Mouse (Mus musculus) embryonic facial prominence, embryonic 13.5 days (tissue): ENCODE data around the gene Phldb2. TPM values are rescaled to one million over a fixed set of nuclear protein-coding genes. Genes with fewer than 3 reads are reported as not detected.

Experiments
- ATAC-seq: fragments of 200-750 bp; cut with Nextera tagmentation; 2 replicates; pipeline ENCODE4 v1.8.0; 2017; ENCODE audit warnings: low read depth; ENCODE audit not compliant: insufficient number of reproducible peaks, insufficient read depth, low FRiP score, low TSS enrichment
- H3K27ac ChIP-seq: fragments of 300-500 bp; sonication (generic); 2 replicates; pipeline ENCODE4 v1.5.1; 2015; ENCODE audit warnings: moderate library complexity, mild to moderate bottlenecking, inconsistent platforms
- H3K27me3 ChIP-seq: fragments of 300-500 bp; sonication (generic); 2 replicates; pipeline ENCODE4 v1.6.1; 2015; ENCODE audit warnings: mild to moderate bottlenecking, inconsistent platforms
- H3K36me3 ChIP-seq: fragments of 300-500 bp; sonication (generic); 2 replicates; pipeline ENCODE4 v1.6.1; 2015; ENCODE audit warnings: mild to moderate bottlenecking, inconsistent platforms
- H3K4me1 ChIP-seq: fragments of 300-500 bp; sonication (generic); 2 replicates; pipeline ENCODE4 v1.6.1; 2015; ENCODE audit warnings: inconsistent platforms
- H3K4me2 ChIP-seq: fragments of 300-500 bp; sonication (generic); 2 replicates; pipeline ENCODE4 v1.6.1; 2015; ENCODE audit warnings: moderate library complexity, mild to moderate bottlenecking, inconsistent platforms
- H3K4me3 ChIP-seq: fragments of 300-500 bp; sonication (generic); 2 replicates; pipeline ENCODE4 v1.5.1; 2015; ENCODE audit warnings: mild to moderate bottlenecking, inconsistent platforms
- H3K9ac ChIP-seq: fragments of 300-500 bp; sonication (generic); 2 replicates; pipeline ENCODE4 v1.6.1; 2015; ENCODE audit warnings: mild to moderate bottlenecking, inconsistent platforms
- H3K9me3 ChIP-seq: fragments of 300-500 bp; sonication (generic); 2 replicates; pipeline ENCODE4 v1.6.1; 2016; ENCODE audit warnings: inconsistent platforms
- WGBS: fragments of 180-500 bp; shearing (Covaris S2); methylation state at CpG from one replicate; pipeline ENCODE4 v1.1.7; 2015; ENCODE audit warnings: mixed read lengths; 5-methylcytosine and 5-hydroxymethylcytosine counted together
- polyA plus RNA-seq: library from polyadenylated mRNA; unstranded; fragments of >200 nt; fragmentation: Nextera tagmentation; extraction: Ambion mirVana; gene quantifications from 2 replicates; pipeline ENCODE4 v1.2.1, GENCODE M21; 2015

Gene Phldb2
- polyA plus RNA-seq, 1 experiment from 2014 or later = 55.0 TPM

DNA sequence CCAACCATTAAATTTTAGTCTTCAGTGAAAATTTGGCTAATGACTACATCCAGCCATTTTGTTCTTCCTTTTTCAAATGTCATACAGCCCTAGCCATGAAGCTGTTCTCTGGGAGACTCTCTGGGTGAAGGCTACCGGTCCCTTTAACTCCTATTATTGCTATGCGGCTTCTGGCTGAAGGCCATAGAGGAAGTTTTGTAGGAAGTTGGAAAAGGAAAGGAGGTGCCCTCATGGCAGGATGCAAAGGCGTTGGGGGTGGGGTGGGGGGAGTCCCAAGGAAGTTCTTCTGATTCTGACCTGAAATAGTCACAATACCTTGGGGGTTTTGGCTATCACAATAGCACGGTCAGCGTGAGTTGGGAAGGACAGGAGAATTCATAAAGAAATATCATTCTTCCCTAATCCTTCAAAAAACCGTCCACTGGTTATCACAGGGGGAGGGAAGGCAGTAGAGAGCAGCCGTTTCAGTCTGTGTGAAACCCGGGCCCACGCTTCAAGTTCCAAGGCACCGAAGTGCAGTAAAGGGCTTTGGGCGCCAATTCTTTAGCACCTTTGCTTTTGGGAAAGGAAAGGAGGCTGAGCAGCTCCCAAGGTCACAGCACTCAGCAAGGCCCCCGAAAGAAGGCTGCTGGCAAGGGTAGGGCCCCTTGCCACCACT, 195.8 kb downstream of the Phldb2 start:
- peak overlapping the region; percentile 24; the same call in 1 of the 2 replicates for H3K27ac ChIP-seq
- H3K4me2 ChIP-seq = no peak overlapping the region
- no peak for ATAC-seq
- no peaks in the 10 kb centered on the region for H3K9me3 ChIP-seq
- 84% methylated on average over 12 of the region's 12 CpGs for WGBS
- H3K4me1 ChIP-seq = no peaks in the 10 kb centered on the region
- H3K4me3 ChIP-seq = no peak overlapping the region
- H3K27me3 ChIP-seq = no peaks in the 10 kb centered on the region
- peaks cover 27% of the 10 kb centered on the region for H3K36me3 ChIP-seq
- no peak overlapping the region for H3K9ac ChIP-seq

DNA sequence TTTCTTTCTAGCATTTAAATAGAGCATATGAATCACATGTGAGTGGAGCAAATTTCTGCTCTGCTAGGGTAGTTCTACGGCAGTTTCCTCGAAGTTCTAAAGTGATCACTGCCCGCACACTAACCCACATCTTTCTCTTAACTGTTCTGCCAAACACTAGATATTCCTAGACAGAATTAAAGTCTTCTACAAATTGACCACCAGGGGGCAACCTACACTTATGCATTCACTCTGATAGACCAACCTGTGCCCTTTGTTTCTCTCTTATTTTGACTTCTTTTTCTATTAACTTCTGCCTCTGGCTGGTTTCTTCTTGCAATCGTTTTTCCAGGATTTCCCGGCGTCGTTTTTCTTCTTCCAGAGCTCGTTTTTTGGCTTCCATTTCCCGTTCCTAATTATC, 196.5 kb downstream of the Phldb2 start:
- Histone ChIP-seq H3K27me3 (no peaks in the 10 kb centered on the region), H3K9ac (no peak overlapping the region), H3K4me2 (no peak overlapping the region), H3K36me3 (peaks cover 31% of the 10 kb centered on the region), H3K4me1 (no peaks in the 10 kb centered on the region), H3K4me3 (no peak overlapping the region), H3K27ac (no peak overlapping the region), H3K9me3 (no peaks in the 10 kb centered on the region)
- no peak for ATAC-seq
- 33% methylated on average over 9 of the region's 9 CpGs for WGBS

DNA sequence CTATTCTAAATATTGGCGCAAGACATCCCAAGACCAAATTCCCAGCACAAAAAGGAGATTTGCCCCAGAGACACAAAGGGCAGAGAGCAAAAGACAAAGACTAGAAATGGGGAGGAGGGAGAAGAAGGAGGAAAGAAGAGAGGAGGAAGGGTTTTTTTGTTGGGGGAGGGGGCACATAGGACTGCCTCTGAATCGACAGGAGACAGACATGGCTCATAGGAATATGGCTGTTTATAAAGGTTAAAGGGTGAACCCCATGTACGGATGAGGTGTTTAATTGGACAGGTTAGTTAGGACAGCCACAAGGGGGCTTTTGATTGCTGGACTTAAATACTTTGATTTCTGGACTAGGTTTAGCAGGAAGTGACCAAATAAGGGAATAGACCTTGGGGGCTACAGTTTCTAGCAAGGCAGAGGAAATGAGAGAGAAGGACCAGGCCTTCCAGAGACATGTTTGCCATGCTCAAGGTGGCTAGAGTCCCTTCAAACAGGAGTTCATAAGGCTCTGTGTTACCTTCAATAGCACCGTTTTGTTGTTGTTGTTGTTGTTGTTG, 209.7 kb downstream of the Phldb2 start:
- H3K4me2 ChIP-seq = peak overlapping the region; percentile 61
- no peak overlapping the region; the same call in 1 of the 2 replicates for H3K27ac ChIP-seq
- 0 out of 2 replicates have a peak overlapping the region, but pooled peaks have one; percentile 94 for H3K9ac ChIP-seq
- ATAC-seq = no peak
- H3K27me3 ChIP-seq = no peaks in the 10 kb centered on the region
- H3K4me3 ChIP-seq = no peak overlapping the region
- WGBS = 63% methylated on average over 4 of the region's 4 CpGs
- peaks cover 13% of the 10 kb centered on the region for H3K4me1 ChIP-seq
- no peaks in the 10 kb centered on the region for H3K9me3 ChIP-seq
- peaks cover 23% of the 10 kb centered on the region for H3K36me3 ChIP-seq

DNA sequence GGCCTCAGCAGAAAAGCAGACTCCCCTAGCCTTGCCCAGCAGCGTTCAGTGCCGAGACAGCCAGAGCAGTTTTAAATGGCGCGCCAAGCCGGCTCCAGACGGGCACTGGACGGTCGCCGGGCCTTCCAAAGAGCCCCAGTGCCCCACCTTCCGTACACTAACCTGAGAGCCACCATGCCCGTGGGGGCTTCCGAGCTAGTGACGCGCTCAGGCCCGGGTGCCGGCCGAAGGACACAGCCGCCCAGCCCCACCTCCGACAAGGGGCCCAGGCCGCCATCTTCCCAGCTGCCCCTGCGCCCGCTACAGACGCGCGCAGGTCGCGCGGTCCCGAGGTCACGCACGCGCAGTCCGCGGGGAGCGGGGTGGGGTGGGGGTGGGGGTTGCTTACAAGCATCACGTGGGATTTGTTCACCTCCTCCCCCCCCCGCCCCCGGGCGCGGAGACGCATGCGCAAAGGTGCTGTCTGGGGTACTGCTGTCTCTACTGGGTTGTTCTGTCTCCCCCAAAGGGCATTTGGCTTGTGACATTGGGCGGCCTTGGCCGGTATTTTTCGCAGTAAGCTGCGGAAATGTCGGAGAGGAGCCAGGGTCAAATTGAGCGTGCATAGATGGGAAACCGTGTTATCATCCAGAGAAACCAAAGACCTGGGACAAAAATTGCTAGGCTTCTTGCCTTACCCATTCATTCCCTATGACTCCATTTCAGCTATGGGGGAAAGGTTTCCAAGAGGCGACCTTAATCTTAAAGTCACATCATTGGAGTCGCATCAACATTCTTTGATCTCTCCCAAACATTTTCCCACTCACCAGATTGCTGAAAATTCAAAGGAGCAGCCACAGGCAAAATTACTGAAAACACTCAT, 210.6 kb downstream of the Phldb2 start, which contains the start of gene Abhd10:
Abhd10 (minus strand) TSS at position 341 of the 862 bp plus-strand sequence.
- ATAC-seq = peak; percentile 98
- Histone ChIP-seq H3K9ac (peak within 1 kb of the TSS; percentile 94), H3K4me1 (peaks cover 13% of the 10 kb centered on the region), H3K36me3 (peaks cover 15% of the 10 kb centered on the region), H3K27ac (peak within 1 kb of the TSS; percentile 93), H3K4me3 (peak within 1 kb of the TSS; percentile 81), H3K4me2 (peak within 1 kb of the TSS; percentile 61), H3K27me3 (no peaks in the 10 kb centered on the region), H3K9me3 (no peaks in the 10 kb centered on the region)
- under 1% methylated on average over 49 of the region's 51 CpGs for whole genome bisulfite sequencing

DNA sequence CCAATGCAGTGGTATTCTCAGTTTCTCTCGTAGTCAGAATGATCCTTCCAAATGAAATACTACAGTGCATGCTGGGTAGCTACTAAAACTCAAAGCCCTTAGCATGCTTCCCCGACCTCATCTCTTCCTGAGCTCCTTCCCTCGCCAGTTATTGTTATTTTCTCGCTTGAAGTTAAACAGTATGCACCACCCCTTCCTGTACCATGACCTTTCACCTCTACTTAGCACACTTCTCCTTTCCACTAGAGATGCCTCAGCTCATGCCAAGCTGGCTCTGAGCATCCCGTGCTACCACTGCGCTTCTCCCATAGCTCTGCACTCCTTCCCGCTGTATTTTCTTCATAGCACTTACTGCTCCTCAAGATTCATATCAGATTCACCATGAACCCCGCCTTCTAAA, 215.5 kb downstream of the Phldb2 start:
- peaks cover 42% of the 10 kb centered on the region for H3K36me3 ChIP-seq
- no peak overlapping the region for H3K4me2 ChIP-seq
- no peak overlapping the region for H3K9ac ChIP-seq
- no peak overlapping the region for H3K27ac ChIP-seq
- no peaks in the 10 kb centered on the region for H3K27me3 ChIP-seq
- no peak overlapping the region for H3K4me3 ChIP-seq
- 85% methylated on average over 8 of the region's 8 CpGs for WGBS
- no peaks in the 10 kb centered on the region for H3K9me3 ChIP-seq
- ATAC-seq = no peak
- H3K4me1 ChIP-seq = peaks cover 6% of the 10 kb centered on the region; the same call in 1 of the 2 replicates

DNA sequence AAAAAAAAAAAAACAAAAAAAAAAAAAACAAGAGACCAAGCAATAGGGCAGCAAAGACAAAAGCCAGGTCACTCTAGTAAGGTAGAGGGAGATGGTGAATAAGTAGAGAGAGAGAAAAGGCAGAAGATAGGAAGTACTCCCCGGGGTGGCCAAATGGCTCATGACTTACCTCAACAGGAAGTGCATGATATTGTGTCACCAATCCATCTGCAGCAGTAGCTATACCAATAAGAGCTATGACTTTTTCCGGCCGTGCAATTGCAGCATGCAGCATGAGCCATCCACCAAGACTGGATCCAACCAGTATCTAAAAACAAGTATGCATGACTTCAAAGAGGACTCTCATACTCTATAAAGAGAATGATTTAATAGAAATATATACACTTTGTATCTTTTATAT, 216.7 kb downstream of the Phldb2 start:
- no peak overlapping the region for H3K27ac ChIP-seq
- WGBS = 92% methylated on average over 3 of the region's 3 CpGs
- no peaks in the 10 kb centered on the region for H3K27me3 ChIP-seq
- H3K4me3 ChIP-seq = no peak overlapping the region
- peaks cover 46% of the 10 kb centered on the region for H3K36me3 ChIP-seq
- H3K4me1 ChIP-seq = peaks cover 6% of the 10 kb centered on the region; the same call in 1 of the 2 replicates
- H3K9ac ChIP-seq = no peak overlapping the region
- no peak for ATAC-seq
- H3K4me2 ChIP-seq = no peak overlapping the region
- no peaks in the 10 kb centered on the region for H3K9me3 ChIP-seq

DNA sequence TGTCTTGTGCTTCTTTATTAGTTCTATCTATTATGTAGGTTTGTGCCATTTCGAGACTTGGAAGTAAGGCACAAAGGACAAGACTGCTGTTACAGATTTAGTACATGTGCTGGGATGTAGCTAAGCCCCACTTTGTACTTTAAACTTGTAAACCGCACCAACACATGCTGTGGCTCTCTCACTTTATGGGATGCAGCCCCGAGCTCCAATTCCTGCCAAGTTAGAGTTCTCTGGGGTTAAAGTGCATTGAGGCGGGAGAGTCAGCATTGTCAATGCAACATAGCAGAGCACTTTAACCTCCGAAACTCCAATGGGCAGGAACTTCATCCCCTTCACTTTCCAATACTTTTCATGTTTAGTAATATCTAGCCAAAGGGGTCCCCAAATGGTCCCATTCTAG, 224.2 kb downstream of the Phldb2 start:
- Histone ChIP-seq H3K9ac (no peak overlapping the region), H3K36me3 (peaks cover 43% of the 10 kb centered on the region), H3K27me3 (no peaks in the 10 kb centered on the region), H3K4me1 (0 out of 2 replicates have a peak, but pooled peaks cover 5% of the 10 kb centered on the region), H3K9me3 (no peaks in the 10 kb centered on the region), H3K4me2 (no peak overlapping the region), H3K27ac (no peak overlapping the region), H3K4me3 (no peak overlapping the region)
- WGBS = 85% methylated on average over 5 of the region's 5 CpGs
- ATAC-seq = no peak

DNA sequence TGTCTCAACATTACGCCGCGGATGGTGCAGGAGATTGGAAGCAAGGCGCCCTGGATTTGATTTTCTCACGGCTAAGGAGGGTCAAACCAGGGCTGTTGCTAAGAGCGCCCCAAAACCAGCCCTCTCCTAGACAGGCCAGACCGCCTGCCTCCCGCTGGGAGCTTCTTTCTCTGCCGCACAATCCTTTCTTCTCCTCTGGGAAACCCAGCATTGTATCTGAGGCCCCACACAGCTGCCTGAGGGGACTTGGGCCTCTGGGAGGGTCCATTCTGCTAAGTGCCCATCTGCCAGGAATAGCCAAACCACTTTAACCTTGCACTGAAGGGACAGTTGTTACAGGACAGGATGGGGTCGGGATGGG, 228.7 kb downstream of the Phldb2 start:
- under 1% methylated on average over 10 of the region's 10 CpGs for WGBS
- Histone ChIP-seq H3K9me3 (no peaks in the 10 kb centered on the region), H3K4me2 (peak overlapping the region; percentile 88), H3K4me1 (peaks cover 20% of the 10 kb centered on the region), H3K36me3 (peaks cover 18% of the 10 kb centered on the region), H3K9ac (peak overlapping the region; percentile 82), H3K27me3 (no peaks in the 10 kb centered on the region), H3K27ac (peak overlapping the region; percentile 22; the same call in 1 of the 2 replicates), H3K4me3 (peak overlapping the region; percentile 59)
- 0 out of 2 replicates have a peak, but pooled peaks have one; percentile 16 for ATAC-seq

DNA sequence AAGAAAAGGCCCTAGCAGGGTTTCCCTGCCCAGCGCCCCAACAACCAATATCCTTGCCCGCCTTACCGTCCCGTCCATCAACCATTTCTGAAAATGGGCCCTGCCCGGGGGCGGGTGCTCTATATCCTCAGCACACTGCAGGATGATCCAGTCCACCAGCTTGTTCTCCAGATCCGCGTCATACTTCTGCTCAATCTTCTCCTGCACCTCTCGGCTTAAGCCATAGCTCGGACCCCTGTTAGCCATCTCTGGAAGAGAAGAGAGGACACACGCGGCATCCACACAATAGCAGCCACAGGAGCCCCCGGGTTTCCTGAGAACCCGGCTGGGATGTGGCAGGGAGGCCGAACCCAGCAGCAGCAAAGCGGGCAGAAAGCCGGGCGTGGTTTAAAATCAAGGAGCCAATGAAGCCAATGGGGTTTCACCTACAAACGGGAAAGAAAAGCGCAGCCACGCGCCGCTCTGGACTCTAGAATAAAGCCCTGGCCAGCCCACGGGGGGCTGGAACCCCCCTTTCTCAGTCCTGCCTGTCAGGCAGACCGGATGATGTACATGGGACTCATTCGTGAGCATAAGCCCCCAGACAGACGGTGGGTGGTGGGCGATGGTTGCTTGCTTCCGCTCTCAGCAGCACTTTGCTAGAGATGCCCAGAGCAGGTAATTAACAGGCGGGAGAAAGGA, 229.2 kb downstream of the Phldb2 start, which contains the start of gene Tagln3:
Tagln3 (minus strand) TSS at position 548 of the 681 bp plus-strand sequence.
- H3K9ac ChIP-seq = peak within 1 kb of the TSS; percentile 82
- H3K36me3 ChIP-seq = peaks cover 20% of the 10 kb centered on the region
- peak within 1 kb of the TSS; percentile 59 for H3K4me3 ChIP-seq
- no peaks in the 10 kb centered on the region for H3K9me3 ChIP-seq
- under 1% methylated on average over 30 of the region's 30 CpGs for WGBS
- peaks cover 20% of the 10 kb centered on the region for H3K4me1 ChIP-seq
- H3K27me3 ChIP-seq = no peaks in the 10 kb centered on the region
- peak within 1 kb of the TSS; percentile 22; the same call in 1 of the 2 replicates for H3K27ac ChIP-seq
- peak; percentile 70; the same call in 1 of the 2 replicates for ATAC-seq
- H3K4me2 ChIP-seq = peak within 1 kb of the TSS; percentile 88

DNA sequence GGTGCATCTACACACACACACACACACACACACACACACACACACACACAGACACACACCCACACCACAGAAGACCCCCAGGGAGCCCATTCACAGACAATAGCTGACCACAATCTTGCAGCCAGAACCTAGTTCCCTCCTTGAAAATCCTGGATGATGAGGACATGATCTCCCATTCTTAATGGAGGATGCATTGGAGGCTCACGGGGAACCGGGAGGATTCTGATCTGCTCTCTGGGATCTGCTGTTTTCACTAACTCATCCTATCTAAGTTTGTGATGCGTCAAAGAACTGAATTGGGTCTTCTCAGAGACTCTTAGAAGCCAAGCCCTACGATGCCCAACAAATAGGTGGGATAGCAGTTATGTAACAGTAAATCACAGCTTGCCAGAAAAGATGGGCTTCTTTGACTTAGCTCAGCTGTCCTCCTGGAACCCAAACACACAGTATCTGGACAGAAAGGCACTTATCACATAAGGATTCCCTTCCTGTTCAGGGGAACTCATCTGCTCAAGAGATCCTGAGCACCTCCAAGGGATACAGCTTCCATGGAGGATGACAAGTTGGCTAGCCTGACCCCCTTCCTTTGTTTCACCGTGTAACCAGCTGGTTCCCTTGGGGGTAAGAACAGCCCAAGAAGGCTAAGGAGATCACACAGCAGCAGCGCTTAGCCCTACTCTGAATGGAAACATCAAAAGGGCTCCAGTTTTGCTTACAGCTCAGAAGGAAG, 230.1 kb downstream of the Phldb2 start:
- peak overlapping the region; percentile 82 for H3K9ac ChIP-seq
- 51% methylated on average over 6 of the region's 6 CpGs for WGBS

More for the DNA sequence above, 230.1 kb downstream of the Phldb2 start:
- 0 out of 2 replicates have a peak, but pooled peaks have one; percentile 2 for ATAC-seq
- H3K4me2 ChIP-seq = peak overlapping the region; percentile 88
- H3K36me3 ChIP-seq = peaks cover 18% of the 10 kb centered on the region
- H3K4me3 ChIP-seq = peak overlapping the region; percentile 59
- H3K9me3 ChIP-seq = no peaks in the 10 kb centered on the region
- no peaks in the 10 kb centered on the region for H3K27me3 ChIP-seq
- peaks cover 20% of the 10 kb centered on the region for H3K4me1 ChIP-seq
- no peak overlapping the region for H3K27ac ChIP-seq
